ENCODE assay signal across 9 mouse cellular contexts in genomic region chr6:140229295-140229694, GRCm38 (mm10).
DNase-seq lines count a peak whose midpoint lies in the region; ATAC-seq and TF ChIP-seq lines count a peak whose summit lies in the region.
"Had no signal": no experiment of that assay in that cellular context is flagged by ENCODE, and none has a peak within 500 bp of the region (broad histone marks: within the 10 kb centered on the region; RNA-seq: fewer than 3 reads in every experiment).

No protein-coding gene starts in this region.

- H3K4me1 ChIP-seq in forebrain, embryonic 14.5 days (ENCODE audit: control insufficient read depth, insufficient read depth, low read length), result peaks cover 4% of the 10 kb centered on the region; the same call in 1 of the 2 replicates
- no peaks in the 10 kb centered on the region for H3K4me1 ChIP-seq in forebrain, embryonic 10.5 days
- H3K4me1 ChIP-seq in stomach, postnatal 0 days (replicated peaks; ENCODE audit: control insufficient read depth, insufficient read depth), result no peaks in the 10 kb centered on the region

- no peaks in the 10 kb centered on the region for H3K27me3 ChIP-seq in forebrain, embryonic 14.5 days (replicated peaks; ENCODE audit: control insufficient read depth, insufficient read depth, low read length)
- H3K27me3 ChIP-seq in forebrain, embryonic 10.5 days (ENCODE audit: poor library complexity, severe bottlenecking), result no peaks in the 10 kb centered on the region
- no peaks in the 10 kb centered on the region for H3K27me3 ChIP-seq in stomach, postnatal 0 days (ENCODE audit: control insufficient read depth, insufficient read depth, low read length)
- H3K27me3 ChIP-seq: heart, embryonic 15.5 days had no signal

- no peaks in the 10 kb centered on the region for H3K36me3 ChIP-seq in forebrain, embryonic 14.5 days (ENCODE audit: control insufficient read depth, insufficient read depth, low read length)
- no peaks in the 10 kb centered on the region for H3K36me3 ChIP-seq in forebrain, embryonic 10.5 days (replicated peaks)
- no peaks in the 10 kb centered on the region for H3K36me3 ChIP-seq in stomach, postnatal 0 days (ENCODE audit: control insufficient read depth, insufficient read depth, low read length)
- H3K36me3 ChIP-seq: heart, embryonic 15.5 days had no signal

- 69% methylated on average over 9 of the region's 9 CpGs for WGBS in forebrain, embryonic 14.5 days
- WGBS in forebrain, embryonic 10.5 days, result 79% methylated on average over 9 of the region's 9 CpGs
- 44% methylated on average over 9 of the region's 9 CpGs for WGBS in large intestine, adult 2 months
- 34% methylated on average over 9 of the region's 9 CpGs for WGBS in stomach, postnatal 0 days

- no peak for ATAC-seq in forebrain, embryonic 14.5 days
- ATAC-seq in stomach, postnatal 0 days (ENCODE audit: low FRiP score, low TSS enrichment), result no peak

- no peak for TF ChIP-seq EP300 in stomach, postnatal 0 days (optimal IDR thresholded peaks at IDR 0.05)

- no peaks in the 10 kb centered on the region for H3K9me3 ChIP-seq in forebrain, embryonic 14.5 days (replicated peaks; ENCODE audit: control insufficient read depth, low read length)
- no peaks in the 10 kb centered on the region for H3K9me3 ChIP-seq in forebrain, embryonic 10.5 days
- no peaks in the 10 kb centered on the region for H3K9me3 ChIP-seq in stomach, postnatal 0 days (ENCODE audit: control insufficient read depth, low read length)
- H3K9me3 ChIP-seq: heart, embryonic 15.5 days had no signal

- no peak for TF ChIP-seq CTCF in stomach, postnatal 0 days (IDR thresholded peaks at IDR 0.05; ENCODE audit: low read depth)

- H3K4me3 ChIP-seq in forebrain, embryonic 14.5 days (ENCODE audit: low read depth, low read length), result no peak overlapping the region
- H3K4me3 ChIP-seq in forebrain, embryonic 10.5 days, result no peak overlapping the region
- no peak overlapping the region for H3K4me3 ChIP-seq in stomach, postnatal 0 days (ENCODE audit: low read depth, low read length)
- H3K4me3 ChIP-seq: heart, embryonic 15.5 days had no signal

- H3K27ac ChIP-seq in forebrain, embryonic 14.5 days (ENCODE audit: low read depth, low read length), result no peak overlapping the region
- H3K27ac ChIP-seq in forebrain, embryonic 10.5 days, result no peak overlapping the region
- H3K27ac ChIP-seq in stomach, postnatal 0 days (replicated peaks), result no peak overlapping the region
- H3K27ac ChIP-seq: heart, embryonic 15.5 days had no signal

- H3K4me2 ChIP-seq in forebrain, embryonic 14.5 days (ENCODE audit: low read length), result no peak overlapping the region
- no peak overlapping the region for H3K4me2 ChIP-seq in stomach, postnatal 0 days (replicated peaks; ENCODE audit: low read depth)
- H3K4me2 ChIP-seq: heart, embryonic 15.5 days had no signal

- DNase-seq in forebrain, embryonic 14.5 days (ENCODE audit: low spot score), result peak; percentile 50
- DNase-seq in forebrain, embryonic 10.5 days (ENCODE audit: extremely low spot score, low spot score), result no peak
- DNase-seq in retina, postnatal 1 day, result peak; percentile 48
- no peak for DNase-seq in retina, embryonic 14.5 days (ENCODE audit: low spot score)
- peak; percentile 13 for DNase-seq in large intestine, adult 2 months (ENCODE audit: low read depth, low spot score)
- DNase-seq in stomach, postnatal 0 days (ENCODE audit: low spot score), result peak; percentile 24
- no peak for DNase-seq in thymus, postnatal 0 days (ENCODE audit: low spot score)
- no peak for DNase-seq in spleen, postnatal 14 days (ENCODE audit: low spot score in 2 of 2)

- H3K9ac ChIP-seq in forebrain, embryonic 14.5 days (ENCODE audit: low read length), result no peak overlapping the region
- no peak overlapping the region for H3K9ac ChIP-seq in stomach, postnatal 0 days (ENCODE audit: low read length)
- H3K9ac ChIP-seq: heart, embryonic 15.5 days had no signal

Comparison
In these comparisons a context has a peak if more than half of its experiments do, and no peak if none do; other contexts are left out.
1. DNase-seq: peak in forebrain, embryonic 14.5 days (single experiment), retina, postnatal 1 day (single experiment), large intestine, adult 2 months (single experiment) and stomach, postnatal 0 days (single experiment); none in forebrain, embryonic 10.5 days (single experiment), retina, embryonic 14.5 days (single experiment), thymus, postnatal 0 days (single experiment) and spleen, postnatal 14 days (0 of 2).